Mouse (Mus musculus) G1E (cell line): ENCODE data around the gene Mtx1. TPM values are rescaled to one million over a fixed set of nuclear protein-coding genes. Genes with fewer than 3 reads are reported as not detected.

ENCODE experiments used
- ATAC-seq: 2 replicates; pipeline ENCODE4 v1.8.0; 2016; ENCODE audit warnings: mild to moderate bottlenecking; ENCODE audit not compliant: insufficient number of reproducible peaks, poor library complexity, low FRiP score, severe bottlenecking; ENCODE audit errors: extremely low read depth
- DNase-seq: peaks from one replicate; pipeline ENCODE4 v3.0.0; 2012; ENCODE audit warnings: low spot score
- H3K27me3 ChIP-seq: 2 replicates; pipeline ENCODE4 v1.6.1; 2012; ENCODE audit warnings: mild to moderate bottlenecking, low read length, inconsistent platforms; ENCODE audit not compliant: insufficient read depth
- H3K36me3 ChIP-seq: replicated peaks from 2 replicates; pipeline ENCODE3; 2012; ENCODE audit warnings: mild to moderate bottlenecking, inconsistent platforms
- H3K4me1 ChIP-seq: 2 replicates; pipeline ENCODE4 v1.6.1; 2012; ENCODE audit warnings: low read depth, low read length, inconsistent platforms, mixed read lengths; ENCODE audit not compliant: insufficient read depth
- H3K4me3 ChIP-seq: 2 replicates; pipeline ENCODE4 v1.5.1; 2012; ENCODE audit warnings: low read depth, mild to moderate bottlenecking, inconsistent platforms, low read length, moderate library complexity, mixed read lengths
- H3K9me3 ChIP-seq: replicated peaks from 2 replicates; pipeline ENCODE4 v1.6.1; 2012; ENCODE audit warnings: inconsistent platforms
- CTCF ChIP-seq: IDR thresholded peaks from 2 replicates; pipeline ENCODE4 v1.5.1; 2012; ENCODE audit warnings: low read depth, low read length, inconsistent platforms, mixed read lengths
- GATA1 ChIP-seq: IDR thresholded peaks from 2 replicates; pipeline ENCODE4 v1.6.1; 2012; ENCODE audit warnings: borderline replicate concordance, low read length, inconsistent platforms, mixed read lengths
- GATA2 ChIP-seq: IDR thresholded peaks from 2 replicates; pipeline ENCODE4 v1.6.1; 2012; ENCODE audit warnings: low read depth, low read length, inconsistent platforms, borderline replicate concordance
- POLR2AphosphoS5 ChIP-seq: IDR thresholded peaks from 2 replicates; pipeline ENCODE4 v1.6.1; 2012; ENCODE audit warnings: low read depth, low read length, inconsistent platforms; ENCODE audit not compliant: insufficient replicate concordance
- TAL1 ChIP-seq: conservative IDR thresholded peaks from 2 replicates; pipeline ENCODE4 v1.6.1; 2012; ENCODE audit warnings: low read depth, low read length, inconsistent platforms, mixed read lengths
- polyA plus RNA-seq: library from polyadenylated mRNA; stranded (reverse); fragments of >175 nt; gene quantifications from 2 replicates; pipeline ENCODE4 v1.2.3, GENCODE M21; 2012
- total RNA-seq, 2 experiments: library from RNA; stranded (forward) in 1 of 2; stranded (reverse) in 1 of 2; fragments of 200-1000 nt in 1 of 2; fragments of >200 nt in 1 of 2; fragmentation: Nextera tagmentation in 1 of 2; gene quantifications; 2 replicates each; pipeline ENCODE4 v1.2.3; 2014 to 2017

Gene Mtx1
- total and polyA plus RNA-seq, 3 experiments: 42.6 to 311 (median 82.5) TPM

DNA sequence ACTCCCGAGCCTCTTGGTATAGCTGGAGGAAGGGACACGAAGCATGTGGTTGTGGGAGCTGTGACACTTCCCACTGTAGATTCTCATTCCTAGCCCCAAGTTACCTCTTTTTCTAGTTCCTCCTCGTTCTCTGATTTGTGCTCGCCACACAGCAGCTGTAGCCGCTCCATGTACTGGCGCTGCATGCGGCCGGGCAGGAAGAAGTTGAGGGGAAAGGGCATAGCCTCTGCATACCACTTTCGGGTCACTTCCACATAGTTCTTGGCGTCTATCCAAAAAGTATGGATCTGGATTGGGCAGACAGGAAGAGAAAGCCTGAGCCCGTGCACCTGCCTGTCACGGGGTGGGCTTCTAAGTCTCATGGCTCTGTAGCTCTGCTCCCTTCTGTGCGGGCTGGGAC lies 16.7 kb downstream of the Mtx1 start:
- peaks cover 76% of the 10 kb centered on the region for H3K36me3 ChIP-seq
- TF ChIP-seq POLR2AphosphoS5: no peak
- TF ChIP-seq TAL1: no peak
- TF ChIP-seq GATA1: no peak
- no peak for TF ChIP-seq CTCF
- TF ChIP-seq GATA2: no peak
- ATAC-seq: no peak

DNA sequence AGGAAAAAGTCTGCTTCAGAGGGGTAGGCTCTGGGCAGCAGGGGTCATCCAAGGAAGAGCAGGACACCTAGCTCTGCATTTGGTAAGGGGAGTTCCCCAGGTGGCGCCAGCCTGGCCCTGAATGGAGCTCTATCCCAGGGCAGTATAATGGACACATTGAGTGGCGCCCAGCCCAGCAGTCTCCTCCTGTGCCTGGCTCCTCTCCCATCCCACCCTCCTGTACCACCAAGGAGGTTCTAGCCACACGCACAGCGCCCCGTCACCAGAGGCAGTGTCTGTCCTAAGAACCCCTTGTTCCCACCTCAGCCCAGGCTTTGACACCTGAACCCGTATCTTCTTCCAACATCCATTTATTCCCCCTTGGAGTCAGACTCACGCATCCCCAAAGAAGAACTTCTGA lies 17.2 kb downstream of the Mtx1 start:
- DNase-seq (no peak), ATAC-seq (no peak)
- H3K4me1 ChIP-seq: peaks cover 55% of the 10 kb centered on the region
- no peaks in the 10 kb centered on the region for H3K9me3 ChIP-seq
- no peaks in the 10 kb centered on the region for H3K27me3 ChIP-seq
- no peak overlapping the region for H3K4me3 ChIP-seq
- TF ChIP-seq TAL1: no peak
- no peak for TF ChIP-seq POLR2AphosphoS5
- TF ChIP-seq GATA1: no peak
- peaks cover 80% of the 10 kb centered on the region for H3K36me3 ChIP-seq

More for the DNA sequence above, 16.7 kb downstream of the Mtx1 start:
- Histone ChIP-seq H3K9me3 (no peaks in the 10 kb centered on the region), H3K4me1 (peaks cover 59% of the 10 kb centered on the region), H3K27me3 (no peaks in the 10 kb centered on the region), H3K4me3 (no peak overlapping the region)
- no peak for DNase-seq

DNA sequence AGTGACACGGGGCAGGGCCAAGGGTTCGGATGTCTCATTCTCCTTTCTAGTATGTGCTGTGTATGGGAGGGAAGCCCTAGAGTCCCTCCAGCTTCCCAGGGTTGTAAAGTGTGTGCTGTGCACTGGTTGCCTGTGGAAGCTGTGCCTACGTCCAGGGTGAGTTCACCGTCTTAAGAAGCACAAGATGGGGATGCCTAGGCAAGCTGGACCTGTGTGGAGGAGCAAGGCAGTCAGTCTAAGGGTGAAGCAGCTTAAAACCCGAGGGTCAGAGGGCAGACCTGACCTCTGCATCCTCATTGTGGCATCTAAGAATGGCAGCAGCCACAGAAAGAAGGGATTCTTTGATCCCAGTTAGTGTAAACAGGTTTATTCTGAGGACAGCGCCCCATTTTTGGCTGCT lies 18.2 kb downstream of the Mtx1 start:
- Histone ChIP-seq H3K9me3 (no peaks in the 10 kb centered on the region), H3K4me1 (peaks cover 56% of the 10 kb centered on the region), H3K27me3 (no peaks in the 10 kb centered on the region), H3K4me3 (no peak overlapping the region), H3K36me3 (peaks cover 90% of the 10 kb centered on the region)
- ATAC-seq (no peak), DNase-seq (no peak)
- TF ChIP-seq POLR2AphosphoS5 (no peak), GATA2 (no peak), GATA1 (no peak), CTCF (no peak), TAL1 (no peak)

DNA sequence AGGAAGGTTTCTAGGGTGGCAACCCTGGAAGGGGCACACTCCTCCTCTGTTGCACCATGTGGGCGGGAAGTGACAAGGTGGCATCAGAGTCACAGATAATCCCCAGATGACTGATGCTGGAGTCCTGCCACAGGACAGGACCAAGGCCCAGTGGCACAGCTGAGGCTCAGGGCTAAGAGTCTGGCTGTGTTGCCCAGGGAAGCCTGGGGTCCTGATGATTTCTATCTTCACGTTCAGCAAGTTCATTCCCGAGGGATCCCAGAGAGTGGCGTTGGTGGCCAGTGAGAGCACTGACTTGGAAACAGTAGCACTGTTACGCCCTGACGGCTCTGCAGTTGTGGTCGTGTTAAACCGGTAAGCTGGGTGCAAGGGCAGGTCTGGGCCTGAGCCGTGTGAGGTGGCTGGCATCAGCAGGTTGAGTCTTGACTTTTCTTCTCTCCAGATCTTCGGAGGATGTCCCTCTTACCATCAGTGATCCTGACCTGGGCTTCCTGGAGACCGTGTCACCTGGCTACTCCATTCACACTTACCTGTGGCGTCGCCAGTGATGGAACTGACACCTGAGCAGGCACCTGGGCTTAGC lies 18.7 kb downstream of the Mtx1 start:
- peaks cover 90% of the 10 kb centered on the region for H3K36me3 ChIP-seq
- TF ChIP-seq GATA2: no peak
- no peak for TF ChIP-seq CTCF
- TF ChIP-seq POLR2AphosphoS5: no peak
- TF ChIP-seq GATA1: no peak
- TF ChIP-seq TAL1: no peak
- no peak for ATAC-seq

DNA sequence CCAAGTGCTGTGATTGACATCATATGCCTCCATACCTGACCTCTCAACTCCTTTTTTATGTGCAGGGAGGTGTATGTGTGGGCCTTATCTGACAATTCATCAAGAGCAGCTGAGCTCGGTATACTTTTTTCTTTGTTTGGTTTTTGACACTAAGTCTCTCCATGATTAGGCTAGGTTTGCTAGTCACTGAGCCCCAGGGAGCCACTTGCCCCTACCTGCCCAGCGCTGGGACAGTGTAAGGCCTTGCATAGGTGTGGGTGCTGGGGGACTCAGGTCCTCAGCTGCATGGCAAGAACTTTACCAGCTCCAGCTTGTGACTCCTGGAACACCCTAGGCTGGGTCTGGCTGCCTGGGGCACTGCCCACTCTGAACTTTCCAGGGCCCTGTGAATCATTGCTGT lies 20.2 kb downstream of the Mtx1 start:
- peaks cover 80% of the 10 kb centered on the region for H3K36me3 ChIP-seq
- TF ChIP-seq POLR2AphosphoS5: no peak
- TF ChIP-seq TAL1: no peak
- no peak for TF ChIP-seq GATA1
- TF ChIP-seq CTCF: no peak
- no peak for TF ChIP-seq GATA2
- no peak for ATAC-seq

More for the DNA sequence above, 18.7 kb downstream of the Mtx1 start:
- no peaks in the 10 kb centered on the region for H3K9me3 ChIP-seq
- H3K4me1 ChIP-seq: peaks cover 60% of the 10 kb centered on the region
- no peak for DNase-seq
- no peaks in the 10 kb centered on the region for H3K27me3 ChIP-seq
- H3K4me3 ChIP-seq: no peak overlapping the region

DNA sequence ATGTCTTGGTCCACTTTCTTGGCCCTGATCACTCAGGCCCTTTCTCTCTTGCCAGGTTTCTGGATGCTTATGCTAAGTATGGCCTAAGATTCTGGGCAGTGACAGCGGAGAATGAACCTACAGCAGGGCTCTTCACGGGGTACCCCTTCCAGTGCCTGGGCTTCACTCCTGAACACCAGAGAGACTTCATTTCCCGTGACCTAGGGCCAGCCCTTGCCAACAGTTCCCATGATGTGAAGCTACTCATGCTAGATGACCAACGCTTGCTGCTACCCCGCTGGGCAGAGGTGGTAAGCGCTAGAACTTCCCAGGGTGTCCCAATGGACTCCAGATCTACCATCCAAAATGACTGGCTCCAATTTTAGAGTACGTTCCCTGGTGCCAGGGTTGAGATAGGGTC lies 20.8 kb downstream of the Mtx1 start:
- ATAC-seq: no peak
- Histone ChIP-seq H3K36me3 (peaks cover 74% of the 10 kb centered on the region), H3K27me3 (no peaks in the 10 kb centered on the region), H3K4me1 (peaks cover 45% of the 10 kb centered on the region), H3K9me3 (no peaks in the 10 kb centered on the region), H3K4me3 (no peak overlapping the region)
- no peak for DNase-seq
- TF ChIP-seq CTCF (no peak), GATA2 (no peak), POLR2AphosphoS5 (no peak), GATA1 (no peak), TAL1 (no peak)

More for the DNA sequence above, 20.2 kb downstream of the Mtx1 start:
- no peak for DNase-seq
- Histone ChIP-seq H3K27me3 (no peaks in the 10 kb centered on the region), H3K4me1 (peaks cover 50% of the 10 kb centered on the region), H3K4me3 (no peak overlapping the region), H3K9me3 (no peaks in the 10 kb centered on the region)
